Mouse (Mus musculus) hematopoietic stem cell, adult 5-6 weeks (primary cell): ENCODE results near the gene 4930519P11Rik. TPM values are rescaled to one million over a fixed set of nuclear protein-coding genes. Genes with fewer than 3 reads are reported as not detected.

Experiments used
- ATAC-seq, 2 experiments: fragments of 125-278 bp in 1 of 2; replicated peaks in 1 of 2; 2 replicates each; pipeline ENCODE4 v1.8.0; 2016 to 2017; ENCODE audit warnings: inconsistent platforms in 2 of 2, mild to moderate bottlenecking in 2 of 2, moderate number of reproducible peaks in 2 of 2, low read depth in 1 of 2, moderate TSS enrichment in 1 of 2; ENCODE audit not compliant: low FRiP score in 2 of 2, poor library complexity in 2 of 2, severe bottlenecking in 2 of 2, insufficient read depth in 1 of 2, low TSS enrichment in 1 of 2
- total RNA-seq: library from RNA; stranded (forward); fragments of 172-1452, 232-1000 nt; gene quantifications from 2 replicates; pipeline ENCODE4 v1.2.3, GENCODE M21; 2017

Gene 4930519P11Rik
- total RNA-seq, 1 experiment from 2014 or later: not detected

GRCm38 (mm10) chr2:154635826-154636225, 22.6 kb upstream of the 4930519P11Rik start:
- no peak for ATAC-seq

- ATAC-seq: 0 out of 4 replicates have a peak, but pooled peaks of 1 of the 2 experiments have one; percentile 17
Observed at GRCm38 (mm10) chr2:154633876-154634644, 20.8 kb upstream of the 4930519P11Rik start.

GRCm38 (mm10) chr2:154633039-154633742, 20.0 kb upstream of the 4930519P11Rik start:
- no peak for ATAC-seq

GRCm38 (mm10) chr2:154632203-154632780, 19.1 kb upstream of the 4930519P11Rik start:
- ATAC-seq: no peak; a peak in 1 of 4 replicates

- no peak for ATAC-seq
Observed at GRCm38 (mm10) chr2:154630531-154630930, 17.3 kb upstream of the 4930519P11Rik start.

GRCm38 (mm10) chr2:154624137-154624536, 10.9 kb upstream of the 4930519P11Rik start:
- ATAC-seq: no peak

GRCm38 (mm10) chr2:154621684-154622083, 8.4 kb upstream of the 4930519P11Rik start:
- no peak for ATAC-seq

GRCm38 (mm10) chr2:154617061-154617460, 3.8 kb upstream of the 4930519P11Rik start:
- no peak for ATAC-seq

- peak in 1 of 2 experiments; percentile 16; a peak in 1 of 4 replicates for ATAC-seq
Observed at GRCm38 (mm10) chr2:154615674-154616073, 2.4 kb upstream of the 4930519P11Rik start.

GRCm38 (mm10) chr2:154614841-154615576, 1.8 kb upstream of the 4930519P11Rik start:
- no peak for ATAC-seq

GRCm38 (mm10) chr2:154609050-154609767, 4.0 kb downstream of the 4930519P11Rik start:
- no peak for ATAC-seq

- no peak for ATAC-seq
Observed at GRCm38 (mm10) chr2:154606965-154607364, 6.3 kb downstream of the 4930519P11Rik start.

GRCm38 (mm10) chr2:154604156-154604555, 9.1 kb downstream of the 4930519P11Rik start:
- peak in 1 of 2 experiments; percentile 1; a peak in 1 of 4 replicates for ATAC-seq

- ATAC-seq: peak; percentile 98 to 99
Observed at GRCm38 (mm10) chr2:154603638-154604153, 9.5 kb downstream of the 4930519P11Rik start, which contains the start of gene Pxmp4. TSS of gene Pxmp4 (minus strand) at chr2:154603708.

GRCm38 (mm10) chr2:154603007-154603637, 10.1 kb downstream of the 4930519P11Rik start:
- no peak for ATAC-seq

- ATAC-seq: no peak
Observed at GRCm38 (mm10) chr2:154601324-154601723, 11.9 kb downstream of the 4930519P11Rik start.
